ENCODE assay signal across 8 mouse cellular contexts in the genomic region with DNA sequence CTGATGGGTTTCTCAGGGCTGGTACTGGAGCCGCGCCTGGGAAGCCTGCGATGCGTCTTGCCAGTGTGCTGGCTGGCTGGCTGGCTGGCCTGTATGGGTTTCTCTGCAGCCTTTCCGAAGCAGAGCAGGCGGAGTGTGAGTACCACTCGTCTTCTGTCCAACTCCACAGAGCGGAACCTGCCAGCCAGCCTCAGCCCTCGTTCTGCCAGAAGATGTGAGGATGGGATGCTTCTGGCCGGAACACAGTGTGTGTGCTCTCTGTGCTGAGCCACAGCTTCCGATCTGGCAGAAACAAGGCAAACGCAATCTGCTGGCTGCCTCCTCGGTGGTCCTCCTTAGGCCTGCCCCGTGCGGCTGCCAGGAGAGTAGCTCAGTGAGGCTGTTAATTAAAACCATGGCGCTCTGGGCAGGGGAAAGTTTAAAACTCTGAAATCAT.
DNase-seq lines count a peak whose midpoint lies in the region; ATAC-seq and TF ChIP-seq lines count a peak whose summit lies in the region.

No protein-coding gene starts in this region.

- TF ChIP-seq CTCF in lung, adult 2 months (IDR thresholded peaks at IDR 0.05; ENCODE audit: insufficient read depth, low read length), result no peak

- TF ChIP-seq POLR2A in lung, adult 2 months (IDR thresholded peaks at IDR 0.05; ENCODE audit: borderline replicate concordance, extremely low read depth, low read depth, low read length), result no peak

- intact Hi-C loops in heart, postnatal 36 days (cut with DNase I), result no loop called here
- intact Hi-C loops in left cerebral cortex, postnatal 36 days (cut with DNase I), result no loop called here

- no peaks in the 10 kb centered on the region for H3K27me3 ChIP-seq in forebrain, embryonic 13.5 days

- no peaks in the 10 kb centered on the region for H3K36me3 ChIP-seq in forebrain, embryonic 13.5 days (ENCODE audit: poor library complexity, severe bottlenecking)

- no peak overlapping the region for H3K4me2 ChIP-seq in forebrain, embryonic 13.5 days

- 53% methylated on average over 16 of the region's 16 CpGs for WGBS in forebrain, embryonic 13.5 days
- 59% methylated on average over 16 of the region's 16 CpGs for WGBS in lung, adult 2 months

- H3K4me3 ChIP-seq in forebrain, embryonic 13.5 days, result no peak overlapping the region
- no peak overlapping the region for H3K4me3 ChIP-seq in lung, adult 2 months (replicated peaks; ENCODE audit: extremely low read depth, low read depth, low read length)

- no peak overlapping the region for H3K9ac ChIP-seq in forebrain, embryonic 13.5 days

- H3K4me1 ChIP-seq in forebrain, embryonic 13.5 days, result peaks cover 11% of the 10 kb centered on the region; the same call in 1 of the 2 replicates
- H3K4me1 ChIP-seq in lung, adult 2 months (ENCODE audit: control insufficient read depth, insufficient read depth, low read length), result no peaks in the 10 kb centered on the region

- H3K27ac ChIP-seq in forebrain, embryonic 13.5 days, result 0 out of 2 replicates have a peak overlapping the region, but pooled peaks have one; percentile 6

- H3K9me3 ChIP-seq in forebrain, embryonic 13.5 days (replicated peaks), result no peaks in the 10 kb centered on the region

- peak; percentile 33 for DNase-seq in heart, postnatal 4 days
- DNase-seq in heart, postnatal 36 days, result no peak
- peak; percentile 66 for DNase-seq in brain, adult 2 months (ENCODE audit: low read depth, low spot score)
- DNase-seq in left cerebral cortex, postnatal 36 days (ENCODE audit: low spot score in 2 of 2), result peak; percentile 14 to 21
- DNase-seq in adrenal gland, postnatal 10 days, result no peak
- DNase-seq in urinary bladder, postnatal 10 days (ENCODE audit: low spot score), result no peak
- DNase-seq in lung, adult 2 months, result no peak

- ATAC-seq in forebrain, embryonic 13.5 days, result peak; percentile 84

Comparison
In these comparisons a context has a peak if more than half of its experiments do, and no peak if none do; other contexts are left out.
1. DNase-seq: peak in heart, postnatal 4 days (single experiment), brain, adult 2 months (single experiment) and left cerebral cortex, postnatal 36 days (2 of 2); none in heart, postnatal 36 days (0 of 2), adrenal gland, postnatal 10 days (single experiment), urinary bladder, postnatal 10 days (single experiment) and lung, adult 2 months (single experiment).